Mouse (Mus musculus) right cerebral cortex, postnatal 36 days (tissue): ENCODE data around the gene Ccr8.
"Not testable (repeated sequence)": the region's sequence is repeated elsewhere in the genome, so short reads cannot be mapped to it uniquely, and the experiment has no call there.

Experiments used
- DNase-seq, 2 experiments: peaks; one replicate each; pipeline ENCODE4 v3.0.0; 2022; ENCODE audit warnings: low spot score in 2 of 2, mixed read lengths in 1 of 2

The Ccr8 gene

DNA sequence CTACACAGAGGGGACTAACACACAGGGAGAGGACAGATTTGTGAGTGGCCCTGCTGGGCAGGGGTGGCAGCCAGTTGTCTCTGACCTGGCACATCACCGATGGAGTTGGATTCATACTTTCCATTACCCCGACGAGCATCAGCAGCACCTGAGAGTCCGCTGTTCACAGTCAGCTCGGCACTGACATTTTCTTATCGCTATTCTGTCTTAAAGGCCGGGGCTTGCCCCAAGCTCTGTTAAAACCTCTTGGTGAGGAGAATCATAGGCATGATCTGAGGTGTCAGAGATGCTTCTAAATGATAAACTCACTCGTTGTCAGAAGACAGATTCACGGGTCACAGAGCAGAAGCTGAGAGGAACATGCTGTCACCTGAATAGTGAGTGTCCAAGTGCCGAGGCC is 828 bp upstream of the Ccr8 start:
- DNase-seq: no peak

DNA sequence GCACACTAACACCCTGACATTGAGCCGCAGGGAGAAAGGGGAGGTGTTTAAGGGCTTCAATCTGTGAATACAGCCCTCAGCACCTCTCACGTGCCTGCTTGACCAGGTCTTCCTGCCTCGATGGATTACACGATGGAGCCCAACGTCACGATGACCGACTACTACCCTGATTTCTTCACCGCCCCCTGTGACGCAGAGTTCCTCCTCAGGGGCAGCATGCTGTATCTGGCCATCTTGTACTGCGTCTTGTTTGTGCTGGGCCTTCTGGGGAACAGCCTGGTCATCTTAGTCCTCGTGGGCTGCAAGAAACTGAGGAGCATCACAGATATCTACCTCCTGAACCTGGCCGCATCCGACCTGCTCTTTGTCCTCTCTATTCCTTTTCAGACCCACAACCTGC is 1.8 kb downstream of the Ccr8 start:
- no peak for DNase-seq

DNA sequence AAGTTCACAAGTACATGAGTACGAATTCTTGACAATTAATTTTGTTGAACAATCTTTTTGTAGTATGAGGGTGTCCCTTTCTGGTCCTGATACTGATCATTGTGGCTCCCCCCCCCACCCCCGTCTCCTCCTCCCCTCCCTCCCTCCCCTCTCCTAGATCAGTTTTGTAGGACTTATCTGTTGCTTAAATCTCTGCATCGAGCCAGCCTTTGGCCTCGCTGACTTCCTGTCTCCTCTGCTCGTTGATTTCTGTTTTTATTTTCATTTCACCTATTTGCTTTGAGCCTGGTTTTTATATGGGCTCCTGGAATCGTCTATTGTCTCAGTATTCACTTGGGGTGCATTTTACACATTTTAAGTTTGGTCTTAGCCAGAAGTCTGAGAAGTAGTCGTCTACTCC is 4.0 kb downstream of the Ccr8 start:
- DNase-seq: no peak

DNA sequence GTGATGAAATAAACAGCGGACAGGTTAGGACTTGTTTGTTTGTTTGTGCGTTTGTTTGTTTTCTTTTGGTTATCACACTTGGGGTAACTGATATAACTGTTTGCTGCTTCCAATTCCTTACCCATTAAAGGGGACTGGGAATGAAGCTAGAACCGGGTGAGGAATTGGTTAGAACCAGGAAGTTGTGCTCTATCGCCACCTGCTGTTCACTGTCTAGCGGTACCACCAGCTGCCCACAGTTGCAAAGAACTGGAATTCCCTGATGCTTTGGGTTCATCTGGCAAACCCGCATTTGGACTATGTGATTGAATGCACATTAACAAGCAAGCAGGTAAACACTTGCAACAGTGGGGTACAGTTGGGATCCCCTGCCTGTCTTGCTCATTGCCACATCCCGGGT is 6.8 kb downstream of the Ccr8 start:
- DNase-seq: peak in 1 of 2 experiments; percentile 43

DNA sequence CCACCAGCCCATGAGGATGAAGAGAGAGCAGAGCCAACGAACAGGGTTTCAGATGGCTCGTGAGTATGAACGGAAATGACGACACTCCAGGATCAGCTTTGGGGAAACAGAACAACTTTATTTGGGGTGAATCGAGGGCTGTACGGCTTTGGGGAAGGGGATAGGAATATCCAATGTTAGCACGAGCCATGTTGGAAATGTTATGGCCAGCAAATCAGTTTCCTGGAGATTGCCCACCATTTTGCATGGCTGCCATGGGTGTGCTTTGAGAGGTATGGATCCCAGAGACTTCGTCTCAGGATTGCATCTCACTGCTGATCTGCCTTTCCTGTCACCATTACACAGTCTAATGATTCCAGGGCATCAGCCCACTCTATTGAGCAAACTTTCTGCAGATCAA is 7.4 kb downstream of the Ccr8 start:
- DNase-seq: no peak

DNA sequence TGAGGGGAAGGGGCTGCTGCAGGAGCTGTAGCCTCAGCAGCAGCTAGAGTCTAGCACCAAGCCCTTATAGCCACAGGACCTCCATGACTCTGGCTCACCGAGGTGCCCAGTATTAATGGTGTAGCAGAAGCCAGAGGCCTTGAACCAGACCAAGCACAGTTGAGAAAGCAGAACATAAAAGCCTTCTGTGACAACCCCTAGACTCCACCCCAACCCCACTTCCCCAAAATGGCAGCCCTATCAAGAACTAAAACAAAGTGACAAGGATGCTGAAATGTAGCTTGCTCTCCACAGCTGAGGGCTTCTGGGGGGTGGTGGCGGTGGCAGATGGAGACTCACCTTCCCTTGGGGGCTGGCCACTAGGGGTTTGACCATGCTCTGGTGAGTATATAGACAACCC is 9.3 kb downstream of the Ccr8 start:
- DNase-seq: no peak

DNA sequence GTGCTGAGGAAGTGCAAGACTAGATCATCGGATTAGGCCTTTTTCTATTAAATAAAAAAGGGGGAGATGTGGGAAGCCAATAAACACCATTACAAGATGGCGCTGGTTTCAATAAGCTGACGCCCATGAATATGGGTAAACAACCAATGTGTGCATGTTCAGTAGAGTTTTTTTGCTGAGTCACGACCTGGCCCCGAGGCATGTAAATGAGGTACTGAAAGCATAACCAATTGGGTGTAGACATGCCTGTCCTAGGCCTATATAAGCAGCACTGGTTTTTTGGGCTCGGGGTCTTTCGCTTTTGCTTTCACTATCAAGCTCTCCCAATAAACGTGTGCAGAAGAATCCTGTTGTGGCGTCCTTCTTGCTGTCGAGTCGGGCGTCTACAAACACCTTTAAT is 17.0 kb downstream of the Ccr8 start:
- DNase-seq: not testable (repeated sequence)

DNA sequence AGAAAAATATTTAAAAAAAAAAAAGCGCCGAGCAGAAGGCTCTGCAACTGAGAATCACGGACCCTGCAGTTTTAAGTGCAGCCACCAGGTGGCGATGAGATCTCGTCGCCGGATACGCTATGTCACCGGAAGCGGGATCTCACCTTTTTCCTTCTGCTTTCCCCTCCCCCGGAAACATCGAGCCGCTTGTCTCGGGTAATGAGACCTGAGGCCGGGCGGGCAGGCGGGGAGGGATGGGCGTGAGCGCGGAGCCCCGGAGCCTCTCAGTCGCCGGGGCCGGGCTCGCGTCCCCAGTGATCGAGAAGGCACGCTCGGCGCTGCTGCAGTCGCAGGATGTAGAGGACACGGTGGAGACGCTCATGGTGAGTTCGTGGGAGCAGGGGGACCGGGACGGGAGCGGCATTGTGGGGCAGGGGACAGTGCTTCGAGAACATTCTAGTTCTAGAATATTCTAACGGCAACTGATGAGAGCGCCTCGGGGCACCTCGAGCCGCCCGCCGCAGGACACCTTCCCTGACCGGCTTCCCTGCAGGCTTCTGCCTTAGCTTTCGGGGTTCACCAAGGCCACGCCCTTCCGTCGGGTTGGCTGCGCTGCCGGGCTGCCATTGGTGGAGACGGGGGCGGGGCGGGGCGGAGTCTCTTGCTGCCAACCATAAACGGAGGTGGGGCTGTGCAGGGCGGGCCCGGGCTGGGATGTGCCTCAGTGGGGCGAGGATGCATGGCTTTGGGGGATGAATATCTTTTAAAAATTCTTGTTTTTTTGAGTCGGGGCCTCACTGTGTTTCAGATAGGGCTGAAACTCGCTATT is 18.5 kb downstream of the Ccr8 start, which contains the start of gene Slc25a38:
Gene Slc25a38 (plus strand): TSS at position 164 of the 808 bp plus-strand sequence.
- peak; percentile 95 to 97 for DNase-seq

DNA sequence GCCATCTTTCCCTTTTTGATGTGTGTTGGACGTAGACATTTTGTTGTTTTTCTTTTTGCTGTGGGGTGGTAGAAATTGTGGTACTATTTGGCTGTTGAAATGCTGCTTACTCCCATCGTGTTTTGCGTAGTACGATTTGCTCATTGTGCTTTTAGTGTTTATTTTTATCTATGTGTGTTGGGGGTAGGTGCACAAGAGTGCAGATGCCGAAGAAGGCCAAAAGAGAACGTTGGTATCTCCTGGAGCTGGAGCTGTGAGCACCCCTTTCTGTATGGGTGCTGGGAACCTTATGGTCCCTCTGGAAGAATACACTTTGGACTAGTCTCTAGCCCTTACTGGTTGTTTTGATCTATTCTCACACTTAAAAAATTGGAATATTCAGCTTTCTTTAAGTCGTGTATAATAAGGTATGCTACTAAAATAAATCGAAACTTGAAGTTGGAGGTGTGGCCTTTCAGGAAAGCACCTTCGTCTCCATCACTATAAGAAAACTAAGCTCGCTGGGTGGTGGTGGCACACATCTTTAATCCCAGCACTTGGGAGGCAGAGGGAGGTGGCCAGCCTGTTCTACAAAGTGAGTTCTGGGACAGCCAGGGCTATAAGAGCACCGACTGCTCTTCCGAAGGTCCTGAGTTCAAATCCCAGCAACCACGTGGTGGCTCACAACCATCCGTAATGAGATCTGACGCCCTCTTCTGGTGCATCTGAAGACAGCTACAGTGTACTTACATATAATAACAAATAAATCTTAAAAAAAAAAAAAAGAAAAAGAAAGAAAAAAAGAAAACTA is 19.4 kb downstream of the Ccr8 start:
- DNase-seq: no peak

DNA sequence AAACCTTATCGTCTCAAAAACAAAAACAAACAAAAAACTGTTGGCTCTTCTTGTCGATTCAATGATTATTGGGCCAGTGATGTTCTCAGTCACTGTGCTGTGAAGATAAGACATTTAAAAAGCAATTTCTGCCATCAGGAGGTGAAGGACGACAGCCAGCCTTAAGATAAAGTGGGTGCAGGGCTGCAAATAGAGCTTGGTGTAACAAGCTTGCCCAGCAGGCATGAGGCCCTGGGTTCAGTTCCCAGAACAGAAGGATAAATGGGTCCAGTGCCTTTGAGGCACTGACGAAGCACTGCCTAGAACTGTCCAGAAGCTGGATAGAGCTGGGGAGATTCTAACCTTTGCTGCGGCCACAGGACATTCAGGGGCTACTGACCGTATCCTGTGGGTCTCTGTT is 20.6 kb downstream of the Ccr8 start:
- DNase-seq: no peak

DNA sequence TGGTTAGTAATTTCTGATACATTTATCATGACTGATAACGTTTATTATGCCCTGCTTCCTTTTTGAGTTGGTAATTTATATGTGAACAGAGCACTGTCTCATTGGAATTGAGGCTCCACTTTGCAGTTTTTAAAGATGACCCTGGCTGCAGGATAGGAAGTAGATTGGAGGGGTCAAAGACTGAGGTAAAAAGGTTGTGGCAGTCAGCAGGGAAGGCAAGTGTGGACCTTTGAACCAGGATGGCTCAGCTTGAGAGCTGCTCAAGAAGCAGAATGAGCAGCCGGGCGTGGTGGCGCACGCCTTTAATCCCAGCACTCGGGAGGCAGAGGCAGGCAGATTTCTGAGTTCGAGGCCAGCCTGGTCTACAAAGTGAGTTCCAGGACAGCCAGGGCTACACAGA is 21.5 kb downstream of the Ccr8 start:
- no peak for DNase-seq

DNA sequence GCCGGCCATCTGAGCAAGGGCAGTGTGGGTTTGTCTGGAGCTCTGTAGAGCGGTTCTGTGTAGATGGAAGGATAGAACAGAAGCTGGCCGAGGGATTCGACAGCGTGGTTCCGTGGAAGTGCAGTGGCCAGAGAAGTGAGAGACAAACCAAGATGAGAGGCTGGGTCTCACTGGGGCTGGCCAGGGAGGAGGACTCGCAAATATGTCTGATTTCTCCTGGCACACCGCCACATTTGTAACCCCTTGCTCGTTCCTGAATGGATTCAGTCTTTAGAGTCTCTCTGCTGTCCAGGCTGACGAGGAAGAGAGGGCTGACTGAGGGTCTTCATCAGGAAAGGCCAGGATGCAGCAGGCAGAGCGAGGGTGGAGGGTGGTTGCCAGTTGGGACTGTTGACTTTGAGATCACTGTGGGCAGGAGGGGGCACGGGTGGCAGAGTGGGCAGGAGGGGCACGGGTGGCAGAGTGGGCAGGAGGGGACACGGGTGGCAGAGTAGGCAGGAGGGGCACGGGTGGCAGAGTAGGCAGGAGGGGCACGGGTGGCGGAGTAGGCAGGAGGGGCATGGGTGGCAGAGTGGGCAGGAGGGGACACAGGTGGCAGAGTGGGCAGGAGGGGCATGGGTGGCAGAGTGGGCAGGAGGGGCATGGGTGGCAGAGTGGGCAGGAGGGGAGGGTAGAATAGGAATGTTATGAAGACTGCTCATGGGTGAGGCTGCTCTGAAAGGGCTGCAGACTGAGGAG is 22.3 kb downstream of the Ccr8 start:
- no peak for DNase-seq

DNA sequence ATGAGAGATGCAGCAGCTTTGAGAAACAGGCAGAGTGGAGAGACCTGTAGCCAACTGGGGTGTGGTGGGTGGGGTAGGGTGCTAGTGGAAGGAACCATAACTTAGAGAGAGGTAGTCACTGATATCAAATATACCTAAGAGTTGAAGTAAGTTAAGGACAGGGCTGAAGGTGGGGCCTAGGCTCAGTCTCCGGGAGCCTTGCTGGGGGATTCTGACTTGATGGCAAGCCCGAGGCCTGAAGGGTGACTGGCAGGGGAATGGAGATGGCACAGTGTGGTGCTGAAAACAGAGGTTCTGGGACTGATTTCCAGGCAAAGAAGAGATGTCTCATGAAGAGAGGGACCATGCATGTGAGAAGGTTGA is 22.9 kb downstream of the Ccr8 start:
- DNase-seq: no peak

DNA sequence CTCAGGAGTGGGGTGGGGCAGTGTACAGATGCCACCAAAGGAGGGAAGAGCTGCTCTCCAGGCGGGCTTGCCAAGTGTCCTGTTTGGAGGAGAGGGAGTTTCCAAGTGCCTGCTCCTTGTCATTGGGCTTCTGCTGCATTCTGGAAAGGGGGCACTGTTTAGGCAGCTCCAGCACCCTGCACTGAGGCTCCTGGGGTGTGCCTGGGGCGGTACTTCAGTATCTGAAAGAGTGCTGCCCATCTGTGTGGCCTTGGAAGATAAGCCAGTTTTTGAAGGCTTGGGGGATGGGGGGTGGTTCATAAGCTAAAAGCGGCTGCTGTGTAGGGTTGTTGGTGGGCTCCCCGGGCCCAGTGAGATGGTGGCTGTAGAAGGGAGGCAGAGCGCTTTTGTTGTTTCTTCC is 23.7 kb downstream of the Ccr8 start:
- no peak for DNase-seq

DNA sequence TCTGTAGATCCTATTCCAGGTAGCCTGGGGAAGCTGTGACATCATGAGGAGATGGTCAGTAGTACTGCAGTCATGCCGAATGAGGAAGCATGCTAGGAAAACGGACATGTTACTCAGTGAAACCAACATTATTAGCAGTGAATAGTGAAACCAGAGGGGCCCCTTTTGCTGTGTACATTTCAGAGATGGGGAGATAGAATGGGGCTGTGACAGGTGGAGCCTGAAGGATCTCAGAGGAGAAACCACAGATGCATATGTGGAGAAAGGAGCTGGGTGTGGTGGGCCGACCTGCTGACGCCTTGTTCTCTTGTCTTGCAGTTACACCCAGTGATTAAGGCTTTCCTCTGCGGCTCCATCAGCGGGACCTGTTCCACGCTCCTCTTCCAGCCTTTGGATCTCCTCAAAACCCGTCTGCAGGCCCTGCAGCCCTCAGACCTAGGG is 24.3 kb downstream of the Ccr8 start:
- DNase-seq: no peak

DNA sequence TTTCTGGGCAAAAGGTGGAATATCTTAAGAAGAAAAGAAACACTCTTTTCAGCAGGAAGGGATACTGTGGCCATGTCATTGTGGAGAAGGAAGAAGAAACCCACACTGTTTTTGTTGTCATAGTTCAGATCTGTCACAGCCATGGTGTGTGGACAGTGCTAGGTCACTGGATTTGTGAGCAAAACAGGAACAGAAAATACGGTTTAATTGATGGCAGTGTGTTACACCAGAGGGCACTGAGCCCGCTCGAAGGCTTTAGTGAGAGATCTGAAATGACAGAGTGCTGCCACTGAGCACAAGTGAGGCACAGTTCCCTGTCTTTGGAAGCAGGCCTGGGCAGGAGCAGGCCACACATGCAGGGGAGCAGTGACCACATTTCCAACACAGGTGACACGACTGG is 26.3 kb downstream of the Ccr8 start:
- no peak for DNase-seq

DNA sequence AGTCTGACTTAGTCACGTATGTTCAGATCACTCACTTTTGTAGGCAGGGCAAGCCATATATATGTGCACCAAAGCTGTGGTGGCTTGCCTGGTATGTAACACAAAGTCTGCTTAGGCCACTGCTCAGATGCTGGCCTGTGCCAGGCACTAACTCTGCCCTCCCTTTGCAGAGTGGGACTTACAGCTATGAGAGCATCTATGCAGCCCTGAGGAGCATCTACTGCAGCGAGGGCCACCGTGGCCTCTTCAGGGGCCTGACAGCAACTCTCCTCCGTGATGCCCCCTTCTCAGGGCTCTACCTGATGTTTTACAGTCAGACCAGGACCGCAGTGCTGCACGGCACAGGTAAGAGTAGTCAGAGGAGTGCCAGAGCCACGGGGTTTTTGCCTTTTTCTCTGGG is 28.6 kb downstream of the Ccr8 start:
- no peak for DNase-seq

DNA sequence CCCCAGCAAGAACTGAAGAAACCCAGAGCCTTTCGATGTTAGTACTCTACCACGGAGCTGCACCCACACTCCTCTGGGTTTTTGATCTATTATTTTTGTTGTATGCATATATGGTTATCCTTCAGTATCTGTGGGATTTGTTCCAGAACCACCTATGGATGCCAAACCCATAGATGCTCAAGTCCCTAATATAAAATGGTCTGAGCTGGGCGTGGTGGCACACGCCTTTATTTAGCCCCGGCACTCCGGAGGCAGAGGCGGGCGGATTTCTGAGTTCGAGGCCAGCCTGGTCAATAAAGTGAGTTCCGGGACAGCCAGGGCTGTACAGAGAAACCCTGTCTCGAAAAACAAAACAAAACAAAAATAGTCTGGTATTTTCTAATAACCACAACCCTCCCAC is 35.0 kb downstream of the Ccr8 start:
- no peak for DNase-seq

DNA sequence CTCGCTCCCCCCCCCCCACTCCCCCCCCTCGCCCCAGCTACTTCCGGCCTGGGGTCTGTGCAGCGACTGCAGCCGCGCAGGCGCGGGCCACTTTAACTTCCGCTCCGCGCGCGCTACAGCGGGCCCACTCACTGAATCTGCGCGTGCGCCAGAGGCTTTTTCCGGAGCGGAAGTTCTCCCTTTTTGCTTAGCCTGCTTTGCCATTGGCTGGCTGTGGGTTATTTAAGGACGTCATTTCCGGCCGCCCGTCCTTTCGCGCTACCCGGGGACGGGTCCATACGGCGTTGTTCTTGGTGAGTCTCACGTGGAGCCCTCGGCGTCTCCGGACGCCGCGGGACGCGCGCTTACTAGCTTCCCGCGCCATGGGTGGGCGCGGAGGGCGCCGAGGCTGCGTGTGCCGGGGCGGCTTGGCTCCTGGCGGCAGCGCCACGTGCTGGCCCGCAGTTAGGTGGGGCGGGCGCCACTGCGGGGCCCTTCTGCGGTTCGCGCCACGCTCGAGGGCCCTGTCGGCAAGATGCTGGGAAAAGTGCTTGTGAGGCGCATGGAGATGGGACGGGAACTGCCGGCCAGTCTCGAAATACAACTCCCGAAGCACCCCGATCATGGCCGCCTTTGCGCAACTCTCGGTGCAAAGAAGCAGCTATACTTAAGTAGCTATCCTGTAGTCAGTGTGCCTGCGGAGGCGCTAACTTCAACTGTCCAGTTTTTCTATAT is 35.8 kb downstream of the Ccr8 start, which contains the start of gene Rpsa:
Gene Rpsa (plus strand): TSS at position 152 of the 714 bp plus-strand sequence.
- peak; percentile 95 for DNase-seq

DNA sequence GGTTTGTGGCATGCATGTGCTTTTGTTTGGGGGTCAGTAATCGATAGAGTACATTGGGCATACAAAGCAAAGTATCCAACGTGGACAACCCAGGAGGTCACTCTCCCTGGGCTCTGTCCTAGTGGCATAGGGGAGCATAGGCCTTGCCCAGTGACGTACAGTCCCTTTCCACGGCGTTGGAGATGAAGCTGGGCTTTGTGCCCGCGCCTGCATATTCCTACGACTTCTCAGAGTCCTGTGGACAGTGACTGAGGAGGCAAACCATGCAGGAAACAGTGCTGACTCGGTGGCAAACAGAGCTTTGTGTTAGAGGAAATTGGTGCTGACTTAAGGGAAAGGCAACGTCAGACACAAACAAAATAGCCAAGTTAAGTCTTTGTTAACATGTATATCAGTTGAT is 37.4 kb downstream of the Ccr8 start:
- no peak for DNase-seq

DNA sequence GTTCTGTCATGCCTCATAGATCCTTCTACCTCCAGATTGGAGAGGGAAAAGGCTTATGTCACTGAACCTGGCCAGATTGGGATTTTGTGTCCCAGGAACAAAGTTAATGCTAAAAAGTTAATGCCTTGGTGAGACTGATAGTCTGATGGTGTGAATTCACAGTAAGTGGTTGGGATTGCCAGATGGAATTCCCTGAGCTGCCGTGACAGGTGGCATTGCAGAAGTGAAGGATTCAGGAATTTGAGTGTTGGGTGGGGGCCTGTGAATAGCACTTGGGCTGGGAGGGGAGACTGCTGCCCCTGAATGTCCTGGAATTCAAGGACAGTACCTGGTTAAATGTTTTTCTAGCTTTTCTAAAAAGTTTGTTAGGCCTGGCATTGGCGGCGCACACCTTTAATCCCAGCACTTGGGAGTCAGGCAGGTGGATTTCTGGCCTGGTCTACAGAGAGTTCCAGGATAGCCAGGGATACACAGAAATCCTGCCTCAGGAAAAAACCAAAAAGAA is 39.9 kb downstream of the Ccr8 start:
- DNase-seq: no peak
